Mouse (Mus musculus) mesoderm, embryonic 11.5 days (tissue): ENCODE data around the gene 2310057N15Rik.
A peak's percentile ranks its signal among the peaks of the same experiment; 100 is the strongest.
"Not testable (repeated sequence)": the region's sequence is repeated elsewhere in the genome, so short reads cannot be mapped to it uniquely, and the experiment has no call there.

Source experiments
- DNase-seq: peaks from one replicate; pipeline ENCODE4 v3.0.0-alpha.2; 2012; ENCODE audit warnings: low read depth, low spot score

Gene 2310057N15Rik

GRCm38 (mm10) chr16:88774106-88774505 lies at the start of gene 2310057N15Rik:
2310057N15Rik (minus strand) TSS chr16:88774206.
- no peak for DNase-seq

GRCm38 (mm10) chr16:88823736-88824135 lies 49.7 kb upstream of the 2310057N15Rik start:
- DNase-seq = peak; percentile 61

GRCm38 (mm10) chr16:88820066-88820465 lies 46.1 kb upstream of the 2310057N15Rik start, which contains the start of gene Krtap15:
Krtap15 (plus strand) TSS chr16:88820215.
- no peak for DNase-seq

GRCm38 (mm10) chr16:88811827-88812226 lies 37.8 kb upstream of the 2310057N15Rik start, which contains the start of gene Gm20741:
Gm20741 (minus strand) TSS chr16:88812220.
- DNase-seq = no peak

GRCm38 (mm10) chr16:88786786-88787185 lies 12.8 kb upstream of the 2310057N15Rik start:
- no peak for DNase-seq

- no peak for DNase-seq
These were observed 3.6 kb upstream of the 2310057N15Rik start, which contains the start of gene Gm5965 for GRCm38 (mm10) chr16:88777596-88777995. Gm5965 (plus strand) TSS chr16:88777896.

GRCm38 (mm10) chr16:88758547-88758946 lies 15.5 kb downstream of the 2310057N15Rik start, which contains the start of gene 2310034C09Rik:
2310034C09Rik (plus strand) TSS chr16:88758847.
- not testable (repeated sequence) for DNase-seq

GRCm38 (mm10) chr16:88751535-88751934 lies 22.5 kb downstream of the 2310057N15Rik start, which contains the start of gene Krtap13:
Krtap13 (minus strand) TSS chr16:88751635.
- not testable (repeated sequence) for DNase-seq

- DNase-seq = no peak
These were observed 26.1 kb downstream of the 2310057N15Rik start for GRCm38 (mm10) chr16:88747943-88748342.

GRCm38 (mm10) chr16:88744750-88745340 lies 29.2 kb downstream of the 2310057N15Rik start:
- DNase-seq = no peak

GRCm38 (mm10) chr16:88735391-88735790 lies 38.6 kb downstream of the 2310057N15Rik start:
- no peak for DNase-seq

GRCm38 (mm10) chr16:88728812-88729275 lies 45.2 kb downstream of the 2310057N15Rik start, which contains the start of gene Krtap13-1:
Krtap13-1 (plus strand) TSS chr16:88728862.
- DNase-seq = no peak
